Mouse (Mus musculus): ENCODE data around the gene Slc24a1. TPM values are rescaled to one million over a fixed set of nuclear protein-coding genes. Genes with fewer than 3 reads are reported as not detected.
"Not testable (repeated sequence)": the region's sequence is repeated elsewhere in the genome, so short reads cannot be mapped to it uniquely, and the experiment has no call there.

The Slc24a1 gene
- under 1 TPM; 0.07 to 0.20 (median 0.17) TPM for polyA plus RNA-seq (2017; shearing (Covaris generic))

DNA sequence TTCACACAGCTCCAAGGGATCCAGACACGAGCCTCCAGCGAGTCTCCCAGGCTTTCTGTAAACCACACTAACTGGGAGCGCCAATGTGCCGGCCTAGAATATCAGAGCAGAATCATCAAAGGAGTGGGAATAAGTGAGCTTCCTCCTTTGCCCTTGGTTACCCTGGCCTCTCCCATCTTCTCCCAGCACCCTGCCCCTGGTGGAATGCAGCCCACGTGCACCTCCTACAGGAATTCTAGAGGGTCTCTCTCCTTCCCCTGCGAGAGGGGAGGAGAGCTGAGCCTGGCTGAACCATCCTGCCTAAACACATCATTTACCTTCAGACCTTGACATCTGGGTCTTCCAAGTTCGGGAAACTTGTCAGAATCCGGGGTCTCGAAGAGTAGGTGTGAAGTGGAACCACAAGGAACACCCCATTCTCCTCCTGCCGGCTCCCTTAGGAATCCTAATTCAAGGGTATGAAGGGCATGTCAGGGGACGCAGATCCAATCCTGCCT lies at the start of gene Slc24a1:
TSS of gene Slc24a1 (minus strand) at position 447 of the 497 bp plus-strand sequence.
- no peak for ATAC-seq

DNA sequence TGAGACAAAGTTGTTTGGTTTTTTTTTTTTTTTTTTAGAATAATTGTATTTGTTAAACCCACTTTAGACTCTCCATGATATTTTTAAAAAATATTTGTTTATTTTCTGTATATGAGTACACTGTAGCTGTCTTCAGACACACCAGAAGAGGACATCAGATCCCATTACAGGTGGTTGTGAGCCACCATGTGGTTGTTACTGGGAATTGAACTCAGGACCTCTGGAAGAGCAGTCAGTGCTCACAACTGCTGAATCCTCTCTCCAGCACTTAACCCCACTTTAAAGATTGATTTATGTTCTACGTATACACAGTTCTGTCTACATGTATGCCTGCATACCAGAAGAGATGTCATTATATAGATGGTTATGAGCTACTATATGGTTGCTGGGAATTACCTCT lies 44.1 kb upstream of the Slc24a1 start:
- ATAC-seq, result not testable (repeated sequence)

DNA sequence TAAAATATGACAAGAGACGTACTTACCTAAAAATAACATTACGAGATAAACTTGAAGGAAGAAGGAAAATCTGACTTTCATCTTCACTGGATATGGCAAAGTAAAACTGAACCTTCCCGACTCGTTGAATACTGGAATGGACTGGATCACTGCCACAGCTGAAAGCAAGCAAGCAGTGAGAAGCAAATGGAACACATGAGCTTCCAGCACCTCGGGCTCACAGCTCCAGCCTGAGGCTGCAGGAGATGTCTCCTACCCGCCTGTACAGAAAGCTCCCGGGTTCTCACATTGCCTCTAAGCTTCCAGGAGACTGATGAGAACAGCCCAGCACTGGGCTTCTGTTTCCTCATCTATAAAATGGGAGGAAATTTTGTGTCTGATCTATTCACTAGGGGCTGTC lies 38.9 kb upstream of the Slc24a1 start:
- ATAC-seq, result no peak

DNA sequence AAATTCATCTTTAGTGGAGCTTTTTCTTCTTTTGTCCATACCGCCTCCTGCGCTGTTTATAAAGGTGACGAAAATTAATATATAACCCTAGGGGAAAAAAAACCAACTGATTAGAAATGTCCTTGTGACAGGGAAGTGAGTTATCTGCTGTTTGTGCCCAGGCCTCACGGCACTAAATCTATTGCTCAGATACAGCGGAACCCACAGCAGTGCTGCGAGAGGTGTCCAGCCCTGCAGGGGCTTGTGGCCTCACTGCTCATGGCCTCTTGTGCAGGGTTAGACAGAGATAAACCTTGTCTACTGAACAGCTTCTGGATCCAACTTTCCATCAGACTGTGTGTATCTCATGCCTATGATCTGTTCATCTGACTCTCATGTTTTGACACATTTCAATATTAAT lies 37.0 kb upstream of the Slc24a1 start:
- no peak for ATAC-seq

DNA sequence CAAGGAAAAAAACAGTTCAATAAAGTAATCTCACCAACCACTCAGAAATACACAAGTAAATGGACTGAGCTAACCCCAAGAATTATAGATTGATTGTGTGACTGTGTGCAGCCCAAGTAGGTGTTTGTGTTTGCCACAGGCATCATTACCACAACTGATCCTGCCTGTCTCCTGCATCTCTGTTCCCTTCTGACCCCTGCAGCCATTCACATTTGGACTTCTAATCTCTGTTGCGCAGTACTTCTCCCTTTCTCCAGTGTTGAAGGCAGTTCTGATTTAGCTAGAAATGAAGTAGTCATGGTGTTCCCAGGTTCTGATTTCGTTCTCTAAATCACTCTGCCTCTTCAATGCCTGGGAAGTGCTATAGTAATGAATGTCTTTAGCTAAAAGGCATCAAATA lies 36.2 kb upstream of the Slc24a1 start:
- ATAC-seq, result no peak

DNA sequence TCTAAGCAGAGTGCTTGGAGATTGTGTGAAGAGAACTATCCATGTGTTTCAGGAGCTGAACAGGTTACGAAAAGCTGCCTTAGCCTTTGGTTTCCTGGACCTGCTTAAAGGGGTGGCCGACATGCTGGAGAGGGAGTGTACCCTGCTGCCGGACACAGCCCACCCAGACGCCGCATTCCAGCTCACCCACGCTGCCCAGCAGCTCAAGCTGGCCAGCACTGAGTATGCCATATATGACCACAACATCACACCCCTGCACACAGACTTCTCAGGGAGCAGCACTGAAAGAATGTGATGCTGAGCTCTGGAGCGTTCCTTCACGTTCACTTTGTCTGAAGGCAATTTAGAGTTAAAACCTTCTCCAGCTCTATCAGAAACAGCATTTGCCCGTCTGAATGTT lies 34.4 kb upstream of the Slc24a1 start:
- ATAC-seq, result no peak

DNA sequence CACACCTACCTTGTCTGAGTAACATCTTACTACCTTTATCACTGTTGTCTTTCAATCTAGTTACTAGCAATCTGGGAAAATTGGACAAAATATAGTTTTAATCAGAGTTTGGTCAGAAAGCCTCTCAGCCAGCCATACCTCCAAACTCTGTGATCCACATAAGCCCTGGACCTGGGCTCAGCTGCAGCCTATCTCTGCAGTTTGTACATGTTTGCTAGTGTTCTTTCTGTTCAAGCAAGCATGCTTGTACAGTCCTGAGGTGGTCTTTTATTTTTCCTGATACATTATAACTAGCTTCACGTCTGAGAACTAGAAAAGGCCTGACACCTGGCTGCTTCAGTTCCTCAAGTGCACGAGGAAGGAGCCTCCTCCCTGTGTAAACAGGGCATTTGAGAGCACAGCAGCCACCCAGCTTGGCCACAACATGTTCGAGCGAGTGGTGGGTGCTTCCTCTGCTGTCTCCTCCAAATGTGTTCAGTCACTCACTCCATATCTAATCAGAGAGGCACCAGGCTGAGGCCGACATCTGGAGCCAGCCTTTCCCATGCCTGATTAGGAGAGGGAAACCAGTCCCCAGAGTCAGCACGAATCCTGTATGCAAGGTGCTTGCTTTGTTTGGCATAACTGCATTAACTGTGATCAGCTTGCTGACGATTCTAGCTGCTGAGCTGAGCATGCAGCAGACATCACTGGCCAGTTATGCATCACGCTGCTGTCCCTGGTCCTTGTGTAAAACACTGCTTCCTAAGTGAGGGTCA lies 33.8 kb upstream of the Slc24a1 start:
- ATAC-seq, result no peak

DNA sequence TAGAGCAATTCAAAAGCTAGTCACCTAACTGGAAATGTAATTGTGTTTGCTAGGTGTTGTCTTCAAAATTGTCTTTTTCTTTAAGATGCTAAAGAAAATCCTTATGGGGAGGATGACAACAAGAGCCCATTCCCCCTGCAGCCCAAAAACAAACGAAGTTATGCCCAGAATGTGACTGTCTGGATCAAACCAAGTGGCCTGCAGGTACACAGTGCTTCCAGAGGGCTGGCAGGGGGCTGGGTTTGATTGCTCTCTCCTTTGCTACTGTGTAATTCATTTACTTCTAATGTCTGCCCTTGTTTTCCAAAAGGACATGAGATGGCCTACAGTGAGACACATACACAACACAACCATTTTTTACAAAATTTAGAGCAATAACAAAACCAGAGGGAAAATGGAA lies 30.5 kb upstream of the Slc24a1 start:
- no peak for ATAC-seq

DNA sequence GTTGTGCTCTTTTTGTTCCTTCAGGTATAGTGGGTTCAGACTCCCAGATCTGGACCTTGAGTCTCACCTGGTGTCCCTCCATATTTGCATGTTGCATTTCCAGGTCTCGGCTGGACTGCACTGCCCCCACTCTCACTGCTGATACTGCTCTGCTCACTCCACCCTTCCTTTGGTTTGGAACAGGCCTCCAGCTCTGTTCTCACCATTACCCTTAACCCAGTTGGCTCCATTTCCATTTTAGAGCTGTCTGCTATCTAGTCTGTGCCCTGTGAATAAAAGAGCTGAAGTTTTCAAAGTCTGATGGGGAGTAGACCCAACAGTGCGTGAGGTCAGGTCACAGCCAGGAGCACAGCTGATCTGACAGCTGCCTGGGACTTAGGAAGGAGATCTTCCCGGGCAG lies 29.1 kb upstream of the Slc24a1 start:
- ATAC-seq, result no peak

DNA sequence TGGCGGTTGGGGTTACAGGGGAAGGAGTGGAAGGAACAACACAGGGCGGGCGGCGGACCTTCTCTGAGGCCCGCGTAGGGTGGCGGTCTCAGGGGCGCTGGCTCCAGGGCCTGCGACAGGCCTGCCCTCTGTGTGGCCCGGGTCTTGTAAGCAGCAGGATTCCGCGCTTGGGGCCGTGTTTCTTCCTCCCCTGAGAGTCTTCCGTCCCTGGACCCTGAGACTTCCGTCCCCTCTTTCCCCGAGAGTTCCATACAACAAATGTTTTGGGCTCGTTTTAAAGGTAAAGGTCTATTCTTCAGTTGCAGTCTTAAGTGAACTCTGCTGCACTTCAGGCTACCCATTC lies 9.5 kb upstream of the Slc24a1 start:
- peak; percentile 62 for ATAC-seq

DNA sequence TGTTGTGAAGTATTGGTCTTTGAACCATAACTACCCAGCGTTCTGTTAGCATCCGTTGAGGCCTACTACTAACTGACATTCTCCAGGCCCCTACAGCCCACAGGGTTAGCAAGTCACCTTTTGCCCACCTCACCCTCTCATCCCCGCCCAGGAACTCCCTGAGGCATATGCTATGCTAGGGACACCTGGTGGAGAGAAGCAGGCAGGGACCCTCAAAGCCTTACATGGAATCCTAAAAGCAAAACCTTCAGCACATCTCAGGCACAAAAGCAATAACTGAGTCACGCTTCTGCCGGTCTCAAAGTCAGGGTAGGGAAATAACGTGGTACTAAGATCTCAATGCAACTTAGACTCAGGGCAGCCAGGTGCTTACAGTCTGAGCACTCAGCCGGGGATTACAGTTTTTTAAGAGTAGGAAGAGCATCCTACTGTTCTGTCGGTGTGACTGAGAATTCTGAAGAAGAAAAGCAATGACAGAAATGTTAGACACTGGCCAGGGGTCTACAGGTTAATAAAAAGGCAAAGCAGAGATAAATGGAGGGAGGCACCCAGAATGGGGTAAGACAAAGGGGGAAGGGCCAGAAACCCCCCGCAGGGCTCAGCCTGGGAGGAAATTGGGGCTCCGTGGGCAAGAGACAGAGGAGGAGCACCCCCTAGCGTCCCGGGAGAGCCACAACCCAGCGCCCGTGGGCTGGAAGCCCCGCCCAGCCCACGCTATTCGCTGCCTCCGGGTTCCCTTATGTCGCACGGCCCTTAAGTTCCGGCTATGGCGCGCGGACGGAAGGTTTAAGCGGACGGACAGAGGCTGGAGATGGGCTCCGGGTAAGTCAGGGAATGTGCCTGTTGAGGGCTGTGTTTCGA lies 8.9 kb upstream of the Slc24a1 start, which contains the start of gene Ints14:
TSS of gene Ints14 (plus strand) at position 789 of the 861 bp plus-strand sequence.
- peak; percentile 98 for ATAC-seq

DNA sequence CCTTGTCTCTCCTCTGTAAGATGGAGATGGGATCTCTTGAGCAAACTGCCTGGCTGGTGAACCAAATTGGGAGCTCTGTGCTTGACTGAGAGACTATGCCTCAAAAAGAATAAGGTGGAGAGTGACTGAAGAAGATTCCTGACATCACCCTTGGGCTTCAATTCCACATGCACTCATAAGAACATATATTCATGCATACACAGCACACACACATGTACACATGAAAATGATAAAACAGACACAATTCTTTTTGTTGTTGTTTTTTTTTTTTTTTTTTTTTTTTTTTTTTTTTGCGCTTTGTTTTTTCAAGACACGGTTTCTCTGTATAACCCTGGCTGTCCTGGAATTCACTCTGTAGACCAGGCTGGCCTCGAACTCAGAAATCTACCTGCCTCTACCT lies 5.9 kb upstream of the Slc24a1 start:
- ATAC-seq, result no peak

DNA sequence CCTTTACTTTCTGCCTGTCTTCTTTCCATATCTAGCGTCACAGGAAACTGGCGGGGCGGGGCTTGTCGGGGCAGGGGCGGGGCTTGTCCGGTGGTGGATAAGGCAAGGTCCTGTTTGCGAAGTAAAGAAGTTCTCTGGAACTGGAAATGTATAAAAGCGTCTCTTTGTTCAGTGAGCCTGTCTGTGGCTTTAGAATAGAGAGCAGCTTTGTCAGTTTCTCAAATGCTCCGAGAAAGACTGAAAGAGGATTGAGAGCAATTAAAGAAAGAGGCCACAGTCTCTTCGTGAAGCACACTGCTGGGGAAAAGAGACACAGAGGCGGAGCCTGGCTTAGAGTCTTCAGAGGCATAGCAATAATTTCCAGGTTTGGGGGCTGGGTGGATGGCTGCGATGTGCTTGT lies 4.9 kb upstream of the Slc24a1 start:
- ATAC-seq, result no peak

DNA sequence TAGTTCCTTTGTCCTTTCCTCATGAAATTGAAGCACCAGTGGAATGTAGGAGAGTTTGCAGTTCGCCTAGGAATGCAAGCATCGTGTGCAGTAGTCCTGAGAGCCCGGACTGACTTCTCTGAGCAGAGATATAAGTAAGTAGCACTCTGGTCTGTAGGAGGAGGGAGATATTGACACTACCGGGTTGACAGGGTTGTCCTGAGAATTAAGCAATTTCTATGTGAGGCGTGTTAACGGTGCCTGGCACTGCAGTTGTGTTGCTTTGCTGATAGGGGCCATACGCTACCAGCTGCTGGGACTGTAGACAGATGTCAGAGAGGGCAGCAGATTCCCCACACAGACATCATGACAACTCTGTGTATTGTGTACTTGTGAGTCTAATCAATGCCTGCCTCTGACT lies 1.8 kb upstream of the Slc24a1 start:
- no peak for ATAC-seq

DNA sequence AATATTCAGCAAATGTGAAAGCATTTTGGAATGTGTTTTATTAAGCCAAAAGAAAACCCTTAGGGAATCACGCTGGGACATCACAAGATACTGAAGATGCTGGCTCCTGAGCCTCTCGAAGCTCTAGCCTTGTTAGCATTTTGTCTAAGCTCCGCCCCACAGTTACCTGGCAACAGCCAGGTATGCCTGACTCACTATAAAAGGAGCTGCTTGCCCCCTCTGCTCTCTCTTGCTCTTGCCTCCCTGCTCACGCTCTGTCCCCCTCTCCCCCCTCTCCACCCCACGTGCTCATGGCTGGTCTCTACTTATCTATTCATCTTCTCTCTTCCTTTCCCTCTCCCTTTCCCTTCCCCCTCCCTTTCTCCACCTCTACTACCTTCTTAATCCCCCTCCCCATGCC lies 648 bp upstream of the Slc24a1 start:
- no peak for ATAC-seq

DNA sequence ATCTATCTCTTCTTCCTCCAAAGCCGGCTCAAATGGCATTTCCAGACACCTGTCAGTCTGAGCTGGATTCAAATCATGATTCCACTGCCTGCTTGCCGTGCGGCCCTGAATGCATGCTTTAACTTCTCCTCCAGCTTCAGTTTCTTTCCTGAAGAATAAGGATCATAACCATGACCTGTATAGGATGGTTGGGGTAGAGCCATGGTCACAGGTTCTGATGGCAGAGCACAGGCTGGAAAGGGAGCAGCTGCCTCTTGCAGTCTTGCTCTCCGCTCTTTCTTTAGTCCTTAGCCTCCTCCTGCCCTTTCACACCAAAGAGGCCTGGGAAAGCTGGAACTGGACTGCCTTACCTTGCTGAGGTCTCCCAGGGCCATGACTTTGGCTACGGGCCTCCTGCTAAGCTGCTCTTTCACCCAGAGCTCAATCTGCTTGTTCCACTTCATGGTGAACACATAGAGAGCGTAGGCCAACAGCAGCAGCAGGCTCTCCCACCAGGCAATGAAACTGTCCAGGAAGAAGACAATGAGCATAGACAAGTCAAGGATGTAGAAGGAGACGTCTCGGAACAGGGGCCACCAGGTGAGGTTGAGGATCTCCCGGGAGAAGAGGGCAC lies 3.8 kb downstream of the Slc24a1 start:
- no peak for ATAC-seq

DNA sequence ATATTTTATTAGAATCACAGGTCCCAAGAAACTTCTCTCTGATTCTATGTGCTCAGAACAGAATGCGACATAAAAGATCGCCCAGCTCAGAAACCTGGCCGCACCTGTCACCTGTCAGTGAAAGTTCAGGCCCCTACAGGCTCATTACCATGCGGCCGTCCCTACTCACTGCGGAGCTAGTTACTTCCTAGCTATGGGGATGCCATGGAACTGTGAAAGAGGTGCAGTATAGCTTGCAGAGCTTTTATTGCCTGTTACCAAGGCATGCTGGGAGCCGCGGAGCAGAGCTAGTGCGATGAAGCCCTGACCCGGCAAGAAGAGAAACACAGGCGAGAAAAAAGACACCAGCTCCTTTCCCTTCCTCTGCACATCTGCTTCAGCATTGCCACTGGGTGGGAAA lies 7.4 kb downstream of the Slc24a1 start:
- ATAC-seq, result no peak

DNA sequence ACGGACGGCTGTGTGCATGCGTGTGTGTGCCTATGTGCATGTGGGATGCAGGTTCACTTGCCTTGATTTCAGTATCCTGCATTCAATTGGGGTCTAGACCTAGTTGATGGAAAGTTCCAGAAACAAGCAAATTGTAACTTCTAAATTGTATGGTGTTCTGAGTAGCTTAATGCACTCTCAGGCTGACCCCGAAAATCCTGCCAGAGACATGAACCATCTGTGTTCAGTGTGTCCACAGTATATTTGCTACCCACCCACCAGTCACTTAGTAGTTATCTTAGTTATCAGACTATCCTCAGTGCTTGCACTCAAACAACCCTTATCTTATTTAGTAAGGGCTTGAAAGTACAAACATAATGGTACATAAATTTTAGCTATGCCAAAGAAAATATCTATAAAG lies 9.8 kb downstream of the Slc24a1 start:
- no peak for ATAC-seq

DNA sequence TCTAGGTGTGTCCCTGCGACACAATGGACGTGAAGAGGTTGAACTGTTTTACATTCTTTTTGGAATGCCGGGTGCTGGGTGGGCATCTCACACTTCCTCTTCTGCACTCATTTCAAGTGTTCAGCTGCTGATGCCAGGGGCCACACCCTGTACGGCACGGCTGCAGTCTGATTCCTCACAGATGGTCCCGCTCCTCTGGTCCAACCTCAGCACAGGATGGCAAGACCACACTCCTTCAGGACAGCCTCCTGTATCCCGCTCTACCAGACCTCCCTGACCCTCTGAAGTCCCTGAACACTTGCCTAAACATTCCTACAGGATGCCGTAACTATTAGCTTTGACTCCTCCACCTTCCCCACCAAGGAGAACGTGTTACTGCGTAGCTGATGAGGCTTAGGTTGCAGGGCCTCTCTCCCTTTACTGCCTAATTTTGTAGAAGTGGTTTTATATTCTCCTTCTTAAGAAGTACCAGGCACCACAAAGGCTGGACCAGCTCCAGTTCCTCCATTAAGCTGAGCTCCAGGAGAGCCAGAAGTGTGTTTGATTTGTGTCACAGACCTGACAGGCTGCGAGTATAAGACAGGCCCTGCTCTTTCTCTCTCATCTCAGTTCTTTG lies 10.6 kb downstream of the Slc24a1 start:
- ATAC-seq, result no peak

DNA sequence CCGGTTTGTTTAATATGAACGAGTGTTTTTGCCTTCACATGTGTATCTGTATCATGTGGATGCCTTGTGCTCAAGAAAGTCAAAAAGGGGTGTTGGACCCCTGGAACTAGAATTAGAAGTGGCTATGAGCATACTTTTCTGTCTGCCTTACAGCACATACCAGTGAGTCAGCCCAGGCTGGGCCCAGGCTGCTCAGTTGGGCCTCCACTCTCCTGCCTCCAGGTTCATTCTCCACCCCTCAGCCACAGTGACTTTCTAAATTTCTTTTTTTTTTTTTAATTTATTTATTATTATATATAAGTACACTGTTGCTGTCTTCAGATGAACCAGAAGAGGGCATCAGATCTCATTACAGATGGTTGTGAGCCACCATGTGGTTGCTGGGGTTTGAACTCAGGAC lies 11.6 kb downstream of the Slc24a1 start:
- ATAC-seq, result no peak

DNA sequence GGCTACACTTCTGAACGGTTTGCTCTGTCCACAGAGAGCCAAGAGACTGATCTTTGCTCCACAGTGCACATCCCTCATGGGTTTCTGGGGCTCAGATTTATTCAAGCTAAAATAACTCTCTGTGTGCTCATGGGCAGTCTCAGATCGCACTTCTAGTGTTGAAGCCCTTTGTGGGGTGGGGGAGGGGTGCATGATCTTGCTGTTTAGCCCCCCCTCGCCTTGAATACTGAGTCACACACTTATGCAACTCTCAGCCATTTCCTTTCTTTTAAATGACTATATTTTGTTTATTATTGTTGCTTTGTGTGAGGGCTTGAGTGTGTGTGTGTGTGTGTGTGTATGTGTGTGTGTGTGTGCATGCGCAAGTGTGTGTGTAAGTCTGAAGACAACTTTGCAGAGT lies 12.1 kb downstream of the Slc24a1 start:
- no peak for ATAC-seq

DNA sequence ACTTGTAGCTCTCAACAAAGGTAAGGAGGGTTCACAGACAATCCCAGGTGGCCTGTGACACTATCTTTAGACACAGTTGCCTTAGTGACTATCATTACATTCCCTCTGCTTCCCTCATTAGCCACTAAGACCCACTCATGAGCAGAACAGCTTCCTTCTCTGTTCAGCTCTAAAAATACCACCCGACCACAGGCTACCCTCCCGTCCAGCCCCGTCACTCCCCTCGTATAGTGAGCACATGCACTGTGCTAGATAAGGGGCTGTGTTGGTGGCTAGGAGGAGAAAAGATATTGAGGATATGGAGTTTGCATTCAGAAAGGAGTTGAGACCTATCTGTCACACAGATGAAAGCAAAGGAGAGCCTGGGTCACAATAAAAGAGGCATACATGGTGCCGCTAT lies 12.9 kb downstream of the Slc24a1 start:
- ATAC-seq, result no peak

DNA sequence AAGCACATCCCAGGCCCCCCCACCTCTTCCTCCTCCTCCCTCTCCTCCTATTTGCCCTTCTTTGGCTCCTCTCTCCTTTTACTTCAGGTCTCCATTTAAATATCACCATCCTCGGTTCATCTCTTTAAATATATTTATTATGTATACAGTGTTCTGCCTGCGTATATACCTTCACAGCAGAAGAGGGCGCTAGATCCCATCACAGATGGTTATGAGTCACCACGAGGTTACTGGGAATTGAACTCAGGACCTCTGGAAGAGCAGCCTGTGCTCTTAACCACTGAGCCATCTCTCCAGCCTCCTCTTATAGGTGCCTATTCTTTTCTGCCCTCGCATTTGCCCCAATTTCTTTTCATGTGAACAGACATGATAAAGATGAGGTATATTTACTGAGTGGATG lies 13.9 kb downstream of the Slc24a1 start:
- ATAC-seq, result no peak
